Mouse (Mus musculus): ENCODE data around the gene Olfr926. TPM values are rescaled to one million over a fixed set of nuclear protein-coding genes. Genes with fewer than 3 reads are reported as not detected.
"Not testable (repeated sequence)": the region's sequence is repeated elsewhere in the genome, so short reads cannot be mapped to it uniquely, and the experiment has no call there.

The Olfr926 gene
- not detected in 2 replicates for total RNA-seq (2015)
- not detected in 2 replicates for total RNA-seq (2017)

DNA sequence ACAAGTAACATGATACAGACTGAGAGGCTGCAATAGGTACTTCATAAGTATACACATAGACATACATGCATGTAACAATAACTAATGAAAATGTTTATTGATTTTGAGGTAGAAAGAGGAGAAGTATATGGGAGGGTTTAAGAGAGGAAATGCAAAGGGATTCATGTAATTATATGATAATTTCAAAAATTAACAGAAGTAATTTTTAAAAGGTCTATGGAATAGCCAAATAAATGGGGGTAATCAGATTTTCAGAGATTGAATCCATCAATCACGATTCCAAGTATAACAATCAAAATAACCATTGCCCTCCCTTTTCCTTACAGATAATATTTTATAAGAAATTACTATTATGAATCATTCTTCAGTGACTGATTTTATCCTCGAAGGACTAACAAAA, at the start of gene Olfr926:
Gene Olfr926 (plus strand): TSS at position 301 of the 400 bp plus-strand sequence.
- ATAC-seq (replicated peaks; ENCODE audit: poor library complexity) = no peak

GRCm38 (mm10) chr9:38833027-38833426, 43.9 kb upstream of the Olfr926 start:
- ATAC-seq (replicated peaks; ENCODE audit: poor library complexity) = no peak

- ATAC-seq (replicated peaks; ENCODE audit: poor library complexity) = no peak
Measured at GRCm38 (mm10) chr9:38844149-38844548, 32.8 kb upstream of the Olfr926 start, which contains the start of gene Olfr924. Gene Olfr924 (plus strand): TSS chr9:38844449.

DNA sequence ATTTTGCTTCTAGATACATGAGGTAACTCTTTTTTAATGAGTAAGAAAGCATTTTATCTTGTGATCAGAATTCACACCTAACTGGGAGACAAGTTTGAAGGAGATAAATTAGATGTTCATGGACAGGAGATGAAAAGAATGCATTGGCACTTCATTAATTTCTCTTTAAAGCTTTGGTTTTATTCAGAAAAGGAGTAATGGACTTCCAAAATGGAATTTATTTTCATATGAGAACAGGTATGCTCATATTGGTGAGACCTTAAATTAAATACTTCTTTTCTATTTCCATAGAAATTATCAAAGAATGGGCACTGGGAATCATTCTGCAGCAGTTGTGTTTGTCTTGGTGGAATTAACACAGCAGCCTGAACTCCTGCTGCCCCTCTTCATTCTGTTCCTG, 22.2 kb upstream of the Olfr926 start, which contains the start of gene Olfr26:
Gene Olfr26 (plus strand): TSS at position 301 of the 400 bp plus-strand sequence.
- ATAC-seq (replicated peaks; ENCODE audit: poor library complexity) = no peak

DNA sequence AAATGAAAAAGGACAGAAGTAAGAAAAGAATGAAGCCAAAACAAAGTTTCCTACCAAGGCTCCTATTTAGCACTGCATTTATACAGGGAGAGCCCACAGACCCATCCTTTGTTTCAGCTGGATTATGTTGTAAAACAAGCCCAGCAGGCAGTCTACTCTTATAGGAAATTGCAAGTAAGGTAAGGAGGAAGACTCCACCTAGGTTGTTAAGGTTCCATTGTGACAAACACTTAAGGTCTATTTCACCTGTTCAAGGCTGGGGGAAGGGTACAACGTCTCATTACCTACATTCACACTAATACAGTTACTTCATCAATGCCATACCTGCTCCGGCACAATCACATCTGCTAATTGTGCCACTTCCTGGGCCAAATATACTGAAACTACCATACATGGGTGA, 2.0 kb upstream of the Olfr926 start:
- ATAC-seq (replicated peaks; ENCODE audit: poor library complexity) = not testable (repeated sequence)

Other genes with a start within 250 kb of the Olfr926 start
- gene Olfr916, start 217.3 kb upstream of the Olfr926 start, total RNA-seq (2015) = not detected in 2 replicates
- gene Olfr916, start 217.3 kb upstream of the Olfr926 start, total RNA-seq (2017) = not detected in 2 replicates
- gene Olfr917, start 211.3 kb upstream of the Olfr926 start, total RNA-seq (2015) = not detected in 2 replicates
- not detected in 2 replicates for gene Olfr917, start 211.3 kb upstream of the Olfr926 start, total RNA-seq (2017)
- gene Olfr918, start 202.5 kb upstream of the Olfr926 start, total RNA-seq (2015) = not detected in 2 replicates
- gene Olfr918, start 202.5 kb upstream of the Olfr926 start, total RNA-seq (2017) = not detected in 2 replicates
- not detected in 2 replicates for gene Olfr919, start 173.5 kb upstream of the Olfr926 start, total RNA-seq (2015)
- not detected in 2 replicates for gene Olfr919, start 173.5 kb upstream of the Olfr926 start, total RNA-seq (2017)
- gene Vwa5a, start 158.9 kb upstream of the Olfr926 start, total RNA-seq (2015) = 24.6 and 29.1 TPM in 2 replicates
- gene Vwa5a, start 158.9 kb upstream of the Olfr926 start, total RNA-seq (2017) = 32.7 and 34.7 TPM in 2 replicates
- gene Olfr920, start 124.8 kb upstream of the Olfr926 start, total RNA-seq (2015) = 0.10 and 0.49 TPM in 2 replicates
- gene Olfr920, start 124.8 kb upstream of the Olfr926 start, total RNA-seq (2017) = 0.20 TPM in 1 of 2 replicates, not detected in the other
- gene Olfr921, start 104.1 kb upstream of the Olfr926 start, total RNA-seq (2015) = not detected in 2 replicates
- not detected in 2 replicates for gene Olfr921, start 104.1 kb upstream of the Olfr926 start, total RNA-seq (2017)
- not detected in 2 replicates for gene Olfr922, start 62.5 kb upstream of the Olfr926 start, total RNA-seq (2015)
- not detected in 2 replicates for gene Olfr922, start 62.5 kb upstream of the Olfr926 start, total RNA-seq (2017)
- not detected in 2 replicates for gene Olfr923, start 50.6 kb upstream of the Olfr926 start, total RNA-seq (2015)
- not detected in 2 replicates for gene Olfr923, start 50.6 kb upstream of the Olfr926 start, total RNA-seq (2017)
- gene Olfr924, start 32.7 kb upstream of the Olfr926 start, total RNA-seq (2015) = not detected in 2 replicates
- not detected in 2 replicates for gene Olfr924, start 32.7 kb upstream of the Olfr926 start, total RNA-seq (2017)
- gene Olfr26, start 22.1 kb upstream of the Olfr926 start, total RNA-seq (2015) = not detected in 2 replicates
- gene Olfr26, start 22.1 kb upstream of the Olfr926 start, total RNA-seq (2017) = not detected in 2 replicates
- gene Olfr930, start 52.7 kb downstream of the Olfr926 start, total RNA-seq (2015) = not detected in 2 replicates
- not detected in 2 replicates for gene Olfr930, start 52.7 kb downstream of the Olfr926 start, total RNA-seq (2017)
- not detected in 2 replicates for gene Olfr933, start 95.2 kb downstream of the Olfr926 start, total RNA-seq (2015)
- not detected in 2 replicates for gene Olfr933, start 95.2 kb downstream of the Olfr926 start, total RNA-seq (2017)
- gene Olfr934, start 111.2 kb downstream of the Olfr926 start, total RNA-seq (2015) = not detected in 2 replicates
- gene Olfr934, start 111.2 kb downstream of the Olfr926 start, total RNA-seq (2017) = not detected in 2 replicates
- not detected in 2 replicates for gene Olfr935, start 122.6 kb downstream of the Olfr926 start, total RNA-seq (2015)
- not detected in 2 replicates for gene Olfr935, start 122.6 kb downstream of the Olfr926 start, total RNA-seq (2017)
- gene Olfr146, start 146.3 kb downstream of the Olfr926 start, total RNA-seq (2015) = not detected in 2 replicates
- not detected in 2 replicates for gene Olfr146, start 146.3 kb downstream of the Olfr926 start, total RNA-seq (2017)
- gene Olfr937, start 187.8 kb downstream of the Olfr926 start, total RNA-seq (2015) = not detected in 2 replicates
- not detected in 2 replicates for gene Olfr937, start 187.8 kb downstream of the Olfr926 start, total RNA-seq (2017)
- not detected in 2 replicates for gene Olfr938, start 201.8 kb downstream of the Olfr926 start, total RNA-seq (2015)
- not detected in 2 replicates for gene Olfr938, start 201.8 kb downstream of the Olfr926 start, total RNA-seq (2017)